Mouse (Mus musculus) CH12.LX (cell line): ENCODE measurements around the gene Jak2.

Experiments used
- CHD1 ChIP-seq: IDR thresholded peaks from 2 replicates; pipeline ENCODE4 v1.6.1; 2012; ENCODE audit warnings: low read depth, low read length, improper control_type of control experiment, inconsistent platforms
- CTCF ChIP-seq, 2 experiments: IDR thresholded peaks in 1 of 2; conservative IDR thresholded peaks in 1 of 2; 2 replicates each; pipeline ENCODE4 v1.5.1; 2011 to 2012; ENCODE audit warnings: low read depth in 2 of 2, low read length in 2 of 2, improper control_type of control experiment in 1 of 2, inconsistent platforms in 1 of 2, mild to moderate bottlenecking in 1 of 2, moderate library complexity in 1 of 2
- EP300 ChIP-seq: IDR thresholded peaks from 2 replicates; pipeline ENCODE4 v1.6.1; 2011; ENCODE audit warnings: low read length, improper control_type of control experiment
- ETS1 ChIP-seq: conservative IDR thresholded peaks from 2 replicates; pipeline ENCODE4 v1.6.1; 2012; ENCODE audit warnings: low read depth, mild to moderate bottlenecking, inconsistent platforms, low read length, improper control_type of control experiment, moderate library complexity
- JUND ChIP-seq: conservative IDR thresholded peaks from 2 replicates; pipeline ENCODE4 v1.6.1; 2011; ENCODE audit warnings: low read depth, low read length, improper control_type of control experiment
- MYC ChIP-seq: IDR thresholded peaks from 2 replicates; pipeline ENCODE4 v1.6.1; 2011; ENCODE audit warnings: low read depth, mild to moderate bottlenecking, improper control_type of control experiment, low read length
- NELFE ChIP-seq: IDR thresholded peaks from 2 replicates; pipeline ENCODE4 v1.6.1; 2011; ENCODE audit warnings: low read depth, low read length, improper control_type of control experiment
- NRF1 ChIP-seq: IDR thresholded peaks from 2 replicates; pipeline ENCODE4 v1.6.1; 2014; ENCODE audit warnings: low read depth, mild to moderate bottlenecking, inconsistent platforms, low read length, improper control_type of control experiment, moderate library complexity
- POLR2A ChIP-seq: IDR thresholded peaks from 2 replicates; pipeline ENCODE4 v1.6.1; 2011; ENCODE audit warnings: low read depth, mild to moderate bottlenecking, improper control_type of control experiment, low read length
- POLR2AphosphoS2 ChIP-seq: IDR thresholded peaks from 2 replicates; pipeline ENCODE4 v1.6.1; 2011; ENCODE audit warnings: low read depth, low read length, improper control_type of control experiment
- SMC3 ChIP-seq: IDR thresholded peaks from 2 replicates; pipeline ENCODE4 v1.6.1; 2011; ENCODE audit warnings: low read depth, low read length, improper control_type of control experiment
- TCF12 ChIP-seq: IDR thresholded peaks from 2 replicates; pipeline ENCODE4 v1.6.1; 2014; ENCODE audit warnings: low read depth, mild to moderate bottlenecking, inconsistent platforms, low read length, improper control_type of control experiment
- UBTF ChIP-seq: IDR thresholded peaks from 2 replicates; pipeline ENCODE4 v1.6.1; 2012; ENCODE audit warnings: low read depth, mild to moderate bottlenecking, inconsistent platforms, low read length, improper control_type of control experiment, moderate library complexity
- ZC3H11A ChIP-seq: IDR thresholded peaks from 2 replicates; pipeline ENCODE4 v1.6.1; 2012; ENCODE audit warnings: low read depth, mild to moderate bottlenecking, inconsistent platforms, low read length, improper control_type of control experiment

DNA sequence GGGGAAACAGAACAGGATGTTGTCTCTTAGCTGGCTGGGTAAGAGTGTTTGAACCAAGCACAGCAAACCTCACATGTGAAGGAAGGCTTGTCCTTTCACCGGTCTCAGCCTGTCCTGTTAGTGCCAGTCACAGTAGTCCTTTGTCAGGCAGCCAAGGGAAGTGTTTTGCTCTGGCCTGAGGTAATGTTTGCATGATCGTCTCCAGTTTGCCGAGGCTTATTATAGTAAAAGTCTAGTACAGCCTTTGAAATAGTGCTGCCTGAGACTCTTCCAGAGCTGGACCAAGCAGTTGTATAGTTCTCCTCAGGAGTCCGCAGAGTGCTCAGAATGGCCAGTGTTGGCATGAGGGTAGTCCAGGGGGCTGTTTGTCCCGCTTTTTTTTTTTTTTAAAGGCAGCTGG is 13.9 kb downstream of the Jak2 start:
- TF ChIP-seq POLR2A (no peak), POLR2AphosphoS2 (no peak), JUND (no peak), MYC (no peak), CHD1 (no peak), CTCF (conservative IDR thresholded peaks at IDR 0.05 in 1 of 2, IDR thresholded peaks at IDR 0.05 in 1 of 2; ENCODE audit: low read depth in 2 of 2, low read length in 2 of 2) (no peak), EP300 (no peak), ETS1 (no peak), TCF12 (no peak), SMC3 (no peak), NELFE (no peak), NRF1 (no peak), ZC3H11A (no peak), UBTF (no peak)
